Mouse (Mus musculus) urinary bladder, postnatal 4 days (tissue): ENCODE data around the gene Atp6v0a2.
"Not testable (repeated sequence)": the region's sequence is repeated elsewhere in the genome, so short reads cannot be mapped to it uniquely, and the experiment has no call there.

ENCODE experiments used
- DNase-seq, 2 experiments: peaks; one replicate each; pipeline ENCODE4 v3.0.0; 2021 to 2022; ENCODE audit warnings: low spot score in 2 of 2

The Atp6v0a2 gene

GRCm38 (mm10) chr5:124628448-124629363 lies at the start of gene Atp6v0a2:
Atp6v0a2 (plus strand) TSS chr5:124628576.
- peak; percentile 91 to 98 for DNase-seq

GRCm38 (mm10) chr5:124578633-124579317 lies 49.6 kb upstream of the Atp6v0a2 start, which contains the start of the genes Eif2b1 and Gtf2h3:
Eif2b1 (minus strand) TSS chr5:124579131.
Gtf2h3 (plus strand) TSS chr5:124579140.
- peak; percentile 88 to 95 for DNase-seq

GRCm38 (mm10) chr5:124582515-124582914 lies 45.9 kb upstream of the Atp6v0a2 start:
- DNase-seq, result no peak

- DNase-seq, result no peak
These were observed 35.6 kb upstream of the Atp6v0a2 start for GRCm38 (mm10) chr5:124592768-124593167.

- peak; percentile 89 to 94 for DNase-seq
These were observed 29.9 kb upstream of the Atp6v0a2 start for GRCm38 (mm10) chr5:124598224-124599174.

- not testable (repeated sequence) for DNase-seq
These were observed 28.6 kb upstream of the Atp6v0a2 start for GRCm38 (mm10) chr5:124599726-124600125.

- DNase-seq, result no peak
These were observed 26.0 kb upstream of the Atp6v0a2 start for GRCm38 (mm10) chr5:124602349-124602748.

GRCm38 (mm10) chr5:124604296-124604695 lies 24.1 kb upstream of the Atp6v0a2 start:
- no peak for DNase-seq

- no peak for DNase-seq
These were observed 23.2 kb upstream of the Atp6v0a2 start for GRCm38 (mm10) chr5:124605041-124605622.

GRCm38 (mm10) chr5:124610965-124611364 lies 17.4 kb upstream of the Atp6v0a2 start:
- DNase-seq, result no peak

- DNase-seq, result no peak
These were observed 13.7 kb upstream of the Atp6v0a2 start for GRCm38 (mm10) chr5:124614709-124615108.

GRCm38 (mm10) chr5:124618711-124619110 lies 9.7 kb upstream of the Atp6v0a2 start:
- no peak for DNase-seq

GRCm38 (mm10) chr5:124621362-124621761 lies 7.0 kb upstream of the Atp6v0a2 start:
- no peak for DNase-seq

GRCm38 (mm10) chr5:124622890-124623289 lies 5.5 kb upstream of the Atp6v0a2 start:
- no peak for DNase-seq

- no peak for DNase-seq
These were observed 4.1 kb upstream of the Atp6v0a2 start for GRCm38 (mm10) chr5:124624291-124624690.

- DNase-seq, result no peak
These were observed 1.3 kb downstream of the Atp6v0a2 start for GRCm38 (mm10) chr5:124629641-124630040.

- no peak for DNase-seq
These were observed 3.3 kb downstream of the Atp6v0a2 start for GRCm38 (mm10) chr5:124631685-124632084.

- DNase-seq, result no peak
These were observed 4.1 kb downstream of the Atp6v0a2 start for GRCm38 (mm10) chr5:124632461-124632860.

- DNase-seq, result no peak
These were observed 5.0 kb downstream of the Atp6v0a2 start for GRCm38 (mm10) chr5:124633425-124633824.

GRCm38 (mm10) chr5:124635068-124635467 lies 6.7 kb downstream of the Atp6v0a2 start:
- DNase-seq, result not testable (repeated sequence)

GRCm38 (mm10) chr5:124636139-124636538 lies 7.8 kb downstream of the Atp6v0a2 start:
- no peak for DNase-seq
